ENCODE assay signal across 9 mouse cellular contexts in genomic region chr16:94209626-94210025, GRCm38 (mm10).
A peak's percentile ranks its signal among the peaks of the same experiment; 100 is the strongest.
DNase-seq lines count a peak whose midpoint lies in the region; ATAC-seq and TF ChIP-seq lines count a peak whose summit lies in the region.
"Had no signal": no experiment of that assay in that cellular context is flagged by ENCODE, and none has a peak within 500 bp of the region (broad histone marks: within the 10 kb centered on the region; RNA-seq: fewer than 3 reads in every experiment).

No protein-coding gene starts in this region.

- H3K27ac ChIP-seq in hindbrain, postnatal 0 days = no peak overlapping the region
- H3K27ac ChIP-seq in hindbrain, embryonic 12.5 days = no peak overlapping the region
- H3K27ac ChIP-seq in heart, embryonic 16.5 days (ENCODE audit: low read length) = peak overlapping the region; percentile 67
- H3K27ac ChIP-seq in kidney, embryonic 15.5 days = no peak overlapping the region
- H3K27ac ChIP-seq: neural tube, embryonic 15.5 days had no signal

- WGBS in hindbrain, postnatal 0 days = 59% methylated on average over 3 of the region's 3 CpGs
- WGBS in hindbrain, embryonic 12.5 days = 74% methylated on average over 3 of the region's 3 CpGs
- WGBS in heart, embryonic 16.5 days = 42% methylated on average over 3 of the region's 3 CpGs
- 73% methylated on average over 3 of the region's 3 CpGs for WGBS in kidney, embryonic 15.5 days

- DNase-seq in hindbrain, postnatal 0 days (ENCODE audit: low spot score) = peak; percentile 35
- peak; percentile 59 for DNase-seq in brain, embryonic 14.5 days (ENCODE audit: low read depth)
- DNase-seq in right cerebral cortex, postnatal 25 days = peak; percentile 21
- DNase-seq in adrenal gland, adult 18-20 months (ENCODE audit: low spot score in 2 of 2) = no peak
- DNase-seq: lung, postnatal 14 days had no signal

- TF ChIP-seq POLR2A in brain, embryonic 14.5 days (IDR thresholded peaks at IDR 0.05; ENCODE audit: borderline replicate concordance, extremely low read depth, insufficient read depth, insufficient read length, poor library complexity, severe bottlenecking) = no peak

- H3K36me3 ChIP-seq in hindbrain, postnatal 0 days (ENCODE audit: insufficient read depth, low read length) = no peaks in the 10 kb centered on the region
- no peaks in the 10 kb centered on the region for H3K36me3 ChIP-seq in hindbrain, embryonic 12.5 days
- no peaks in the 10 kb centered on the region for H3K36me3 ChIP-seq in heart, embryonic 16.5 days (ENCODE audit: control insufficient read depth, insufficient read depth)
- H3K36me3 ChIP-seq in kidney, embryonic 15.5 days = no peaks in the 10 kb centered on the region
- H3K36me3 ChIP-seq: neural tube, embryonic 15.5 days had no signal

- no peak overlapping the region for H3K4me2 ChIP-seq in hindbrain, postnatal 0 days (ENCODE audit: low read depth, low read length)
- H3K4me2 ChIP-seq in hindbrain, embryonic 12.5 days (replicated peaks) = no peak overlapping the region
- 0 out of 2 replicates have a peak overlapping the region, but pooled peaks have one; percentile 19 for H3K4me2 ChIP-seq in heart, embryonic 16.5 days (ENCODE audit: low read depth, low read length)
- no peak overlapping the region for H3K4me2 ChIP-seq in kidney, embryonic 15.5 days
- H3K4me2 ChIP-seq: neural tube, embryonic 15.5 days had no signal

- H3K4me3 ChIP-seq in hindbrain, postnatal 0 days (ENCODE audit: low read length) = no peak overlapping the region
- H3K4me3 ChIP-seq in hindbrain, embryonic 12.5 days = no peak overlapping the region
- H3K4me3 ChIP-seq in heart, embryonic 16.5 days (ENCODE audit: low read length) = no peak overlapping the region
- no peak overlapping the region for H3K4me3 ChIP-seq in kidney, embryonic 15.5 days (replicated peaks)
- H3K4me3 ChIP-seq: neural tube, embryonic 15.5 days had no signal

- TF ChIP-seq CTCF in hindbrain, postnatal 0 days (IDR thresholded peaks at IDR 0.05; ENCODE audit: low read depth) = no peak
- no peak for TF ChIP-seq CTCF in brain, embryonic 14.5 days (IDR thresholded peaks at IDR 0.05; ENCODE audit: borderline replicate concordance, extremely low read depth, insufficient read depth, insufficient read length)

- no peaks in the 10 kb centered on the region for H3K4me1 ChIP-seq in hindbrain, postnatal 0 days (ENCODE audit: insufficient read depth, low read length)
- H3K4me1 ChIP-seq in hindbrain, embryonic 12.5 days = peaks cover 8% of the 10 kb centered on the region; the same call in 1 of the 2 replicates
- H3K4me1 ChIP-seq in heart, embryonic 16.5 days (ENCODE audit: control insufficient read depth, insufficient read depth, low read length) = peaks cover 23% of the 10 kb centered on the region
- peaks cover 25% of the 10 kb centered on the region for H3K4me1 ChIP-seq in kidney, embryonic 15.5 days

- no peak for ATAC-seq in hindbrain, postnatal 0 days
- no peak for ATAC-seq in hindbrain, embryonic 12.5 days (ENCODE audit: low FRiP score)
- ATAC-seq in heart, embryonic 16.5 days (replicated peaks; ENCODE audit: extremely low read depth, insufficient read depth, low FRiP score) = peak; percentile 66
- no peak; the same call in 1 of the 2 replicates for ATAC-seq in kidney, embryonic 15.5 days (replicated peaks; ENCODE audit: low FRiP score)

- H3K9me3 ChIP-seq in hindbrain, postnatal 0 days (ENCODE audit: low read length) = no peaks in the 10 kb centered on the region
- peaks cover 4% of the 10 kb centered on the region; the same call in 1 of the 2 replicates for H3K9me3 ChIP-seq in hindbrain, embryonic 12.5 days (replicated peaks)
- peaks cover 9% of the 10 kb centered on the region; the same call in 1 of the 2 replicates for H3K9me3 ChIP-seq in heart, embryonic 16.5 days (replicated peaks; ENCODE audit: control insufficient read depth, low read length)
- no peaks in the 10 kb centered on the region for H3K9me3 ChIP-seq in kidney, embryonic 15.5 days (replicated peaks)

- H3K27me3 ChIP-seq in hindbrain, postnatal 0 days (ENCODE audit: insufficient read depth, low read length) = no peaks in the 10 kb centered on the region
- H3K27me3 ChIP-seq in hindbrain, embryonic 12.5 days = peaks cover 5% of the 10 kb centered on the region; the same call in 1 of the 2 replicates
- H3K27me3 ChIP-seq in heart, embryonic 16.5 days (ENCODE audit: control insufficient read depth, insufficient read depth, low read length) = no peaks in the 10 kb centered on the region
- H3K27me3 ChIP-seq in kidney, embryonic 15.5 days = no peaks in the 10 kb centered on the region
- H3K27me3 ChIP-seq: neural tube, embryonic 15.5 days had no signal

- no peak overlapping the region for H3K9ac ChIP-seq in hindbrain, postnatal 0 days (replicated peaks; ENCODE audit: low read length)
- H3K9ac ChIP-seq in hindbrain, embryonic 12.5 days = no peak overlapping the region
- H3K9ac ChIP-seq in heart, embryonic 16.5 days (ENCODE audit: low read length) = no peak overlapping the region
- no peak overlapping the region for H3K9ac ChIP-seq in kidney, embryonic 15.5 days
- H3K9ac ChIP-seq: neural tube, embryonic 15.5 days had no signal

Comparison
In these comparisons a context has a peak if more than half of its experiments do, and no peak if none do; other contexts are left out.
1. DNase-seq: peak in hindbrain, postnatal 0 days (single experiment), brain, embryonic 14.5 days (single experiment) and right cerebral cortex, postnatal 25 days (single experiment); none in adrenal gland, adult 18-20 months (0 of 2).